Mouse (Mus musculus): ENCODE results near the gene Dock6. TPM values are rescaled to one million over a fixed set of nuclear protein-coding genes. Genes with fewer than 3 reads are reported as not detected.
A peak's percentile ranks its signal among the peaks of the same experiment; 100 is the strongest.
"Not testable (repeated sequence)": the region's sequence is repeated elsewhere in the genome, so short reads cannot be mapped to it uniquely, and the experiment has no call there.

Dock6 gene
- polyA plus RNA-seq, 1 experiment = 59.4 TPM

- peak; percentile 81 for DNase-seq (ENCODE audit: low read depth)
- TF ChIP-seq POLR2A (IDR thresholded peaks at IDR 0.05; ENCODE audit: borderline replicate concordance, extremely low read depth, insufficient read depth, insufficient read length, poor library complexity, severe bottlenecking) (no peak), CTCF (IDR thresholded peaks at IDR 0.05; ENCODE audit: borderline replicate concordance, extremely low read depth, insufficient read depth, insufficient read length) (peak; percentile 96)
Measured at GRCm38 (mm10) chr9:21803986-21804644, 48.3 kb downstream of the Dock6 start.

- no peak for TF ChIP-seq POLR2A (IDR thresholded peaks at IDR 0.05; ENCODE audit: borderline replicate concordance, extremely low read depth, insufficient read depth, insufficient read length, poor library complexity, severe bottlenecking)
- no peak for TF ChIP-seq CTCF (IDR thresholded peaks at IDR 0.05; ENCODE audit: borderline replicate concordance, extremely low read depth, insufficient read depth, insufficient read length)
- DNase-seq (ENCODE audit: low read depth) = no peak
Measured at GRCm38 (mm10) chr9:21801591-21801990, 50.8 kb downstream of the Dock6 start.

GRCm38 (mm10) chr9:21801121-21801520 lies 51.3 kb downstream of the Dock6 start:
- DNase-seq (ENCODE audit: low read depth) = no peak
- no peak for TF ChIP-seq POLR2A (IDR thresholded peaks at IDR 0.05; ENCODE audit: borderline replicate concordance, extremely low read depth, insufficient read depth, insufficient read length, poor library complexity, severe bottlenecking)
- TF ChIP-seq CTCF (IDR thresholded peaks at IDR 0.05; ENCODE audit: borderline replicate concordance, extremely low read depth, insufficient read depth, insufficient read length) = no peak

GRCm38 (mm10) chr9:21799010-21799350 lies 53.5 kb downstream of the Dock6 start:
- TF ChIP-seq POLR2A (IDR thresholded peaks at IDR 0.05; ENCODE audit: borderline replicate concordance, extremely low read depth, insufficient read depth, insufficient read length, poor library complexity, severe bottlenecking) = no peak
- no peak for TF ChIP-seq CTCF (IDR thresholded peaks at IDR 0.05; ENCODE audit: borderline replicate concordance, extremely low read depth, insufficient read depth, insufficient read length)
- DNase-seq (ENCODE audit: low read depth) = no peak

- TF ChIP-seq CTCF (IDR thresholded peaks at IDR 0.05; ENCODE audit: borderline replicate concordance, extremely low read depth, insufficient read depth, insufficient read length) = no peak
- TF ChIP-seq POLR2A (IDR thresholded peaks at IDR 0.05; ENCODE audit: borderline replicate concordance, extremely low read depth, insufficient read depth, insufficient read length, poor library complexity, severe bottlenecking) = 0 out of 2 replicates have a peak, but pooled peaks have one; percentile 32
- DNase-seq (ENCODE audit: low read depth) = peak; percentile 82
Measured at GRCm38 (mm10) chr9:21798345-21799009, 54.0 kb downstream of the Dock6 start, which contains the start of gene Kank2. Gene Kank2, minus strand, starts transcription at chr9:21798744.

- TF ChIP-seq POLR2A (IDR thresholded peaks at IDR 0.05; ENCODE audit: borderline replicate concordance, extremely low read depth, insufficient read depth, insufficient read length, poor library complexity, severe bottlenecking) (0 out of 2 replicates have a peak, but pooled peaks have one; percentile 13), CTCF (IDR thresholded peaks at IDR 0.05; ENCODE audit: borderline replicate concordance, extremely low read depth, insufficient read depth, insufficient read length) (no peak)
- peak; percentile 32 for DNase-seq (ENCODE audit: low read depth)
Measured at GRCm38 (mm10) chr9:21797921-21798344, 54.5 kb downstream of the Dock6 start.

GRCm38 (mm10) chr9:21796919-21797318 lies 55.5 kb downstream of the Dock6 start:
- DNase-seq (ENCODE audit: low read depth) = no peak
- no peak for TF ChIP-seq POLR2A (IDR thresholded peaks at IDR 0.05; ENCODE audit: borderline replicate concordance, extremely low read depth, insufficient read depth, insufficient read length, poor library complexity, severe bottlenecking)
- TF ChIP-seq CTCF (IDR thresholded peaks at IDR 0.05; ENCODE audit: borderline replicate concordance, extremely low read depth, insufficient read depth, insufficient read length) = no peak

- no peak for DNase-seq (ENCODE audit: low read depth)
- no peak for TF ChIP-seq POLR2A (IDR thresholded peaks at IDR 0.05; ENCODE audit: borderline replicate concordance, extremely low read depth, insufficient read depth, insufficient read length, poor library complexity, severe bottlenecking)
- no peak for TF ChIP-seq CTCF (IDR thresholded peaks at IDR 0.05; ENCODE audit: borderline replicate concordance, extremely low read depth, insufficient read depth, insufficient read length)
Measured at GRCm38 (mm10) chr9:21796259-21796658, 56.2 kb downstream of the Dock6 start.

GRCm38 (mm10) chr9:21795579-21795978 lies 56.9 kb downstream of the Dock6 start:
- TF ChIP-seq CTCF (IDR thresholded peaks at IDR 0.05; ENCODE audit: borderline replicate concordance, extremely low read depth, insufficient read depth, insufficient read length) (no peak), POLR2A (IDR thresholded peaks at IDR 0.05; ENCODE audit: borderline replicate concordance, extremely low read depth, insufficient read depth, insufficient read length, poor library complexity, severe bottlenecking) (no peak)
- DNase-seq (ENCODE audit: low read depth) = no peak

- no peak for DNase-seq (ENCODE audit: low read depth)
- TF ChIP-seq POLR2A (IDR thresholded peaks at IDR 0.05; ENCODE audit: borderline replicate concordance, extremely low read depth, insufficient read depth, insufficient read length, poor library complexity, severe bottlenecking) = no peak
- no peak for TF ChIP-seq CTCF (IDR thresholded peaks at IDR 0.05; ENCODE audit: borderline replicate concordance, extremely low read depth, insufficient read depth, insufficient read length)
Measured at GRCm38 (mm10) chr9:21794925-21795324, 57.5 kb downstream of the Dock6 start.

GRCm38 (mm10) chr9:21794344-21794834 lies 58.0 kb downstream of the Dock6 start:
- TF ChIP-seq POLR2A (IDR thresholded peaks at IDR 0.05; ENCODE audit: borderline replicate concordance, extremely low read depth, insufficient read depth, insufficient read length, poor library complexity, severe bottlenecking) (no peak), CTCF (IDR thresholded peaks at IDR 0.05; ENCODE audit: borderline replicate concordance, extremely low read depth, insufficient read depth, insufficient read length) (no peak)
- DNase-seq (ENCODE audit: low read depth) = no peak

- not testable (repeated sequence) for DNase-seq (ENCODE audit: low read depth)
Measured at GRCm38 (mm10) chr9:21793507-21793906, 58.9 kb downstream of the Dock6 start.

Data from brain, embryonic 14.5 days (tissue).